Mouse (Mus musculus) forebrain, embryonic 15.5 days (tissue): ENCODE results near the gene Lrp1. TPM values are rescaled to one million over a fixed set of nuclear protein-coding genes. Genes with fewer than 3 reads are reported as not detected.

ENCODE experiments used
- ATAC-seq: fragments of 200-750 bp; cut with Nextera tagmentation; replicated peaks from 2 replicates; pipeline ENCODE4 v1.8.0; 2017; ENCODE audit warnings: mild to moderate bottlenecking, moderate TSS enrichment, moderate library complexity
- H3K27ac ChIP-seq: fragments of 300-500 bp; sonication (generic); replicated peaks from 2 replicates; pipeline ENCODE4 v1.5.1; 2015; ENCODE audit warnings: mild to moderate bottlenecking, inconsistent platforms
- H3K27me3 ChIP-seq: fragments of 300-500 bp; sonication (generic); 2 replicates; pipeline ENCODE4 v1.6.1; 2015; ENCODE audit warnings: inconsistent platforms
- H3K36me3 ChIP-seq: fragments of 300-500 bp; sonication (generic); 2 replicates; pipeline ENCODE4 v1.6.1; 2015; ENCODE audit warnings: mild to moderate bottlenecking, inconsistent platforms
- H3K4me1 ChIP-seq: fragments of 300-500 bp; sonication (generic); 2 replicates; pipeline ENCODE4 v1.6.1; 2015; ENCODE audit warnings: inconsistent platforms
- H3K4me2 ChIP-seq: fragments of 300-500 bp; sonication (generic); replicated peaks from 2 replicates; pipeline ENCODE4 v1.6.1; 2015; ENCODE audit warnings: mild to moderate bottlenecking, inconsistent platforms
- H3K4me3 ChIP-seq: fragments of 300-500 bp; sonication (generic); 2 replicates; pipeline ENCODE4 v1.5.1; 2015; ENCODE audit warnings: mild to moderate bottlenecking, inconsistent platforms
- H3K9ac ChIP-seq: fragments of 300-500 bp; sonication (generic); replicated peaks from 2 replicates; pipeline ENCODE4 v1.6.1; 2015; ENCODE audit warnings: mild to moderate bottlenecking, inconsistent platforms
- H3K9me3 ChIP-seq: fragments of 300-500 bp; sonication (generic); 2 replicates; pipeline ENCODE4 v1.6.1; 2016; ENCODE audit warnings: inconsistent platforms
- WGBS: fragments of 180-500 bp; shearing (Covaris S2); methylation state at CpG from one replicate; pipeline ENCODE4 v1.1.7; 2015; ENCODE audit warnings: mixed read lengths; 5-methylcytosine and 5-hydroxymethylcytosine counted together
- polyA plus RNA-seq: library from polyadenylated mRNA; unstranded; fragments of >200 nt; fragmentation: Nextera tagmentation; extraction: Ambion mirVana; gene quantifications from 2 replicates; pipeline ENCODE4 v1.2.1, GENCODE M21; 2015

Gene Lrp1
- polyA plus RNA-seq, 1 experiment from 2014 or later = 93.1 TPM

DNA sequence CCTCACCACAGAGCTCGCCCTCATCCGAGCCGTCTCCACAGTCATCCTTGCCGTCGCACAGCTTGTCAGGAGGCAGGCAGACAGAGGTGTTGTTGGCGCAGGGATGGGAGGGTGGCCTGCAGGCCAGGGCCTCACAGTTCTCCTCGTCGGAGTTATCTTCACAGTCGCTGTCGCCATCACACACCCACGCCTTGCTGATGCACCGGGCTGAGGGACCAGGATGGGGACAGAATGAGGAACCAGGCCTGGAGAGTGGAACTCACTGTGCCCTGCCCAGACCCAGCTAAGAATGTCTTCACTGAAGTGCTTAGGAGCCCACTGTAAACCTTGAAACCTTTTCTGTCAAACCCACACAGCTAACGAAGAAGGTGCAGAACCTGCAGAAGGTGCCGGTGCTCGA lies 43.0 kb downstream of the Lrp1 start:
- ATAC-seq = no peak
- H3K27ac ChIP-seq = no peak overlapping the region
- no peaks in the 10 kb centered on the region for H3K9me3 ChIP-seq
- no peak overlapping the region for H3K4me3 ChIP-seq
- no peak overlapping the region for H3K4me2 ChIP-seq
- H3K36me3 ChIP-seq = peaks cover 96% of the 10 kb centered on the region
- H3K9ac ChIP-seq = no peak overlapping the region
- 93% methylated on average over 15 of the region's 15 CpGs for WGBS
- H3K4me1 ChIP-seq = no peaks in the 10 kb centered on the region
- H3K27me3 ChIP-seq = no peaks in the 10 kb centered on the region

DNA sequence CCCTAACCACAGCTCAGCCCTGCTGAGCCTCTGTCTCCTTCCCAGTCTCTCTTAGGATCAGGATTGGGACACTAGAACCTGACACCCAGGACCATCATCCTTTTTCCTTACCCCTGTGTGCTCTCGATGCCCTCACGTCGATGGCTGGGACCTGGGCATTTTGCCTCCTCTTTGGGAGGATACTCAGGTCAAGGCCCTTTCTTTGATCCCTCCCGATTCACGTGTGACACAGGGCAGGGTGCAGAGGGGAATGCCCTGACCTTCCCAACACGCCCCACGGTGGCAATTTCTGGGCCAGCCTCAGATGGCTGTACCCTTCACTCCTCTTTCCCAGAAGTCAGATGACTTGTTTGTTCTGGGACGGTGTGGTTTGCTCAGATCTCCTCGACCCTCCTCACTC lies 43.8 kb downstream of the Lrp1 start:
- Histone ChIP-seq H3K4me1 (no peaks in the 10 kb centered on the region), H3K4me3 (no peak overlapping the region), H3K4me2 (no peak overlapping the region), H3K9ac (no peak overlapping the region), H3K27me3 (no peaks in the 10 kb centered on the region), H3K9me3 (no peaks in the 10 kb centered on the region), H3K36me3 (peaks cover 98% of the 10 kb centered on the region), H3K27ac (no peak overlapping the region)
- 88% methylated on average over 9 of the region's 9 CpGs for WGBS
- ATAC-seq = no peak

DNA sequence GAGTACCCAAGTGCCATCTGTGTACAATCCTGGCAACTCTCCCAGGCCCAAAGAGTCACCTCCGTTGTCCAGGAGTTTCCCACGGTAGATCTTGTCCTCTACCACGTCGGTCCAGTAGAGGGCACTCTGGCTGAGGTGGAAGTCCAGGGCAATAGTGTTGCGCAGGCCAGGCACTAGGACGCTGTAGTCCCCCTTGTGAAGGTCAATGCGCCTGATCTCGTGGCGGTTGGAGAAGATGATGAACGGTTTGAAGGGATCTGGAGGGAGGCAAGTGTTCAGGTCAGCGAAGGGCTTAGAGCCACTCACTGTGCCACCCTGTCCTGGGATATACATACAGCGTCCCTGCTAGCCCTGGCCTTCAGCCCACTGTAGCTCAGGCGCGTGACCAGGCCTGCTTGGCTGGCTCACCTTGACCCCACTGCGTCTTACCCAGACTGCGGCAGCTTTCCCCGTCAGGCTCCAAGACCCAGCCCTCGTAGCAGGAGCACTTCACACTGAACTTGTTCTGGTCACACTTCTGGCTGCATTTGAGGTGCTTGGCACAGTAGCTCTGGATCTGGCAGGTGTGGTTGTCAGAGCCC lies 44.5 kb downstream of the Lrp1 start:
- ATAC-seq = no peak
- 69% methylated on average over 18 of the region's 18 CpGs for WGBS
- H3K36me3 ChIP-seq = peaks cover 97% of the 10 kb centered on the region

DNA sequence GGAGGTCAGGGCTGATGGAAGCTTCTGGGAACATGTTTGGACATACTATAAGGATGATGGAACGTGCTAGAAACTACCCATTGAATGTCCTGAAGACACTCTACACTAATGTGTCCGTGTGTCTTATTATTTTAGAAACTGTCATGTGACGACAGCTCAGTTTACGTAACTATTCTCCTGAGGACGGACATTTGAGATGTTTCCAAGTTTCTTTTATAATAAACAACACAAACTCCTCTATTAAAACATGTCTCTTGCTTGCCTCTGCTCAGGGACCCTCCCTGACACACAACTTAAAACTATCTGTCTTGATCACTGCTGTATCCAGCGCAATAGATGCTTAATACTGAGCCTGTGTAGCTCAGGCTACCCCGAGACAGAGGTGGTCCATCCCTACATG lies 45.2 kb downstream of the Lrp1 start:
- Histone ChIP-seq H3K4me3 (no peak overlapping the region), H3K27me3 (no peaks in the 10 kb centered on the region), H3K36me3 (peaks cover 97% of the 10 kb centered on the region), H3K9ac (no peak overlapping the region), H3K9me3 (no peaks in the 10 kb centered on the region), H3K4me1 (no peaks in the 10 kb centered on the region), H3K27ac (no peak overlapping the region), H3K4me2 (no peak overlapping the region)
- WGBS = 94% methylated on average over 7 of the region's 7 CpGs
- no peak for ATAC-seq

More for the DNA sequence above, 44.5 kb downstream of the Lrp1 start:
- H3K27ac ChIP-seq = no peak overlapping the region
- H3K4me2 ChIP-seq = no peak overlapping the region
- H3K4me1 ChIP-seq = no peaks in the 10 kb centered on the region
- H3K4me3 ChIP-seq = no peak overlapping the region
- H3K9me3 ChIP-seq = no peaks in the 10 kb centered on the region
- H3K27me3 ChIP-seq = no peaks in the 10 kb centered on the region
- H3K9ac ChIP-seq = no peak overlapping the region

DNA sequence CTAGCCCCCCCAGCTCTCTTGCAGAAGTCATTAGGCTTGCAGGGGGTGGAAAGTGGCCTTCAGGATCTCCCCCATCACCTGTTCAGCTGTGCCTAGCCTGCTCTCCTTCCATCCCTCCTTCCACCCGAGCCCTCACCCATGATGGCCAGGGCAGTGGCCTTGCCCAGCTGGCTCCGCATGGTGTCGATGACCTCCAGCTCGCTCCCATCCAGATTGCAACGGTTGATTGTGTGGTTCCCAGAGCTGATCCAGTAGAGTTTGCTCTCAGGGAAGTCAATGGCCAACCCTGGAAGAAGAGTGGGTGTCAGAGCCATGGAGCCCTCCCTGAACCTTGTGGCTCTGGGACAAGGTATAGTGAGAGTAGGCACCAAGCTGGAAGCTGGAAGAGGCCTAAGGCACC lies 48.7 kb downstream of the Lrp1 start:
- Histone ChIP-seq H3K27me3 (no peaks in the 10 kb centered on the region), H3K4me2 (no peak overlapping the region), H3K36me3 (peaks cover 86% of the 10 kb centered on the region), H3K4me3 (no peak overlapping the region), H3K27ac (no peak overlapping the region), H3K9me3 (no peaks in the 10 kb centered on the region), H3K9ac (no peak overlapping the region), H3K4me1 (no peaks in the 10 kb centered on the region)
- 95% methylated on average over 5 of the region's 5 CpGs for WGBS
- no peak for ATAC-seq

DNA sequence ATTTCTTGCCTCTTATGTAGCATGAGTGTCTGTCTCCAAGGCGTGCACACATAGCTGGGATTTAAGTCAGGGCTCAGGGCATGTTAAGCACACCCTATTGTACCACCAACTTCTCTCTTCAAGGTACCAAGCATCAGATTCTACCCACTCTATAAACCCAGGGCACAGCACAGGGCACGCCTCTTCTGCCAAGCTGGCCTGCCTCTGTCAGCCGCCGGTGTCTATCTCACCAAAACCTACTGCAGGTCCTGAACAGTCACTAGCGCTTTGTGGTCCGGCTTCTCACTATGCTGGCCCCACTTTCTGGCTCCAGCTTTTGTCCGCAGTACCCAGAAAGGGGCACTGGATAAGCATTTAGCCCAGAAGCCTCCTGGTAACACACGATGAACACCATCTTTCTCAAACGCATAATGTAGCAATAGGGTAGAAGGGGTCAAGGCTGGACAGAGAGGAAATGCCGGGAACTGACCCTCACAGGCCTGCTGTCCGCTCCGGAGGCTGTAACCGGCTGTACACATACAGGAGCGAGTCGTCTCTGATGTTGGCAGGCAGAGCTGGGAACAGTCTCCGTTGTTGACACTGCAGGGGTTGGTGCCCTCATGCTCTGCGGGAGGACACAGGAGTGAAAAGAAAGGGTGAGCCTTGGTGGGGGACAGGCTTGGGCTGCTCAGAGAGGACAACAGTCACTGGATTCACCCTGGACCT lies 49.9 kb downstream of the Lrp1 start:
- no peak overlapping the region for H3K9ac ChIP-seq
- no peaks in the 10 kb centered on the region for H3K9me3 ChIP-seq
- peaks cover 86% of the 10 kb centered on the region for H3K36me3 ChIP-seq
- H3K4me2 ChIP-seq = no peak overlapping the region
- no peaks in the 10 kb centered on the region for H3K27me3 ChIP-seq
- H3K27ac ChIP-seq = no peak overlapping the region
- ATAC-seq = no peak
- 91% methylated on average over 17 of the region's 17 CpGs for WGBS
- no peaks in the 10 kb centered on the region for H3K4me1 ChIP-seq
- no peak overlapping the region for H3K4me3 ChIP-seq

DNA sequence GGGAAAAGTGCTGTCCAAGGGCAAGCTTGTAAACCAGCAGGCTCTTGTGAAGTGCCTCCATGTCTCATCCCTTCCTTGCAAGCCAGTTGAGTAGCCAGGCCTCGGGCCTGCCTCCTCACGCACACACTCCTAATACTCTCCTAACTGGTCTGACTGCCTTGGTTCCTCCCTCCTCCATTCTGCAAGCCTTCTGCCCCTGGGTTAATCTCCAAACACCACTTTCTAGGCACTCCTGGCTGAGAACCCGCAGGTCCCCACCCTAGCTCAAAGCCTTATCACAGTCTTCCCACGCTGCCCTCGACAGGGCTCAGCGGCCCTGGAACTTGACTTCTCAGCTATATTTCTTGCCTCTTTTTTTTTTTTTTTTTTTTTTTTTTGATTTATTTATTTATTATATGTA lies 50.6 kb downstream of the Lrp1 start:
- H3K27ac ChIP-seq = no peak overlapping the region
- H3K4me1 ChIP-seq = no peaks in the 10 kb centered on the region
- H3K4me2 ChIP-seq = no peak overlapping the region
- ATAC-seq = no peak
- no peaks in the 10 kb centered on the region for H3K9me3 ChIP-seq
- H3K4me3 ChIP-seq = no peak overlapping the region
- H3K27me3 ChIP-seq = no peaks in the 10 kb centered on the region
- WGBS = 91% methylated on average over 6 of the region's 6 CpGs
- no peak overlapping the region for H3K9ac ChIP-seq
- H3K36me3 ChIP-seq = peaks cover 83% of the 10 kb centered on the region

DNA sequence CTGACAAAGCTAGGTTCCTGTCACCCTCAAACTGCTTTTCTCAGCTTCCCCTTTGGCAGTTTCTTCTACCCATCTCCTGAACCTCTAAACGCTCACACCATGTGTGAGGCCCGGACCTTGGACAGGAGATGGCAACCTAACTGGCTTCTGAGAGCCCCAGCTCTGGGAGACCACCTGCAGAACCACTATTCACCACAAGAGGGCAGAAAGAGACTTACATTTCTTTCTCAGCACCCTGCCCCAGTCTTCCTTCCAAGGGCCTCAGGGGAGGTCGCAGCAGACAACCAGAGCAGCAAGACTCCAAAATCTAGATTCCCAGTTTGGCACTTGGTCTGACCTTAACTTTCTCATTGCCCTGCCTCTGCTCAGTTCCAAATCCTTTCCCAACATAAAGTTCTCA lies 51.5 kb downstream of the Lrp1 start:
- 40% methylated on average over 3 of the region's 3 CpGs for WGBS
- no peak overlapping the region for H3K4me2 ChIP-seq
- no peak overlapping the region for H3K9ac ChIP-seq
- H3K4me3 ChIP-seq = no peak overlapping the region
- H3K9me3 ChIP-seq = no peaks in the 10 kb centered on the region
- H3K27ac ChIP-seq = no peak overlapping the region
- no peak; the same call in 1 of the 2 replicates for ATAC-seq
- H3K27me3 ChIP-seq = no peaks in the 10 kb centered on the region
- H3K36me3 ChIP-seq = peaks cover 78% of the 10 kb centered on the region
- H3K4me1 ChIP-seq = no peaks in the 10 kb centered on the region

DNA sequence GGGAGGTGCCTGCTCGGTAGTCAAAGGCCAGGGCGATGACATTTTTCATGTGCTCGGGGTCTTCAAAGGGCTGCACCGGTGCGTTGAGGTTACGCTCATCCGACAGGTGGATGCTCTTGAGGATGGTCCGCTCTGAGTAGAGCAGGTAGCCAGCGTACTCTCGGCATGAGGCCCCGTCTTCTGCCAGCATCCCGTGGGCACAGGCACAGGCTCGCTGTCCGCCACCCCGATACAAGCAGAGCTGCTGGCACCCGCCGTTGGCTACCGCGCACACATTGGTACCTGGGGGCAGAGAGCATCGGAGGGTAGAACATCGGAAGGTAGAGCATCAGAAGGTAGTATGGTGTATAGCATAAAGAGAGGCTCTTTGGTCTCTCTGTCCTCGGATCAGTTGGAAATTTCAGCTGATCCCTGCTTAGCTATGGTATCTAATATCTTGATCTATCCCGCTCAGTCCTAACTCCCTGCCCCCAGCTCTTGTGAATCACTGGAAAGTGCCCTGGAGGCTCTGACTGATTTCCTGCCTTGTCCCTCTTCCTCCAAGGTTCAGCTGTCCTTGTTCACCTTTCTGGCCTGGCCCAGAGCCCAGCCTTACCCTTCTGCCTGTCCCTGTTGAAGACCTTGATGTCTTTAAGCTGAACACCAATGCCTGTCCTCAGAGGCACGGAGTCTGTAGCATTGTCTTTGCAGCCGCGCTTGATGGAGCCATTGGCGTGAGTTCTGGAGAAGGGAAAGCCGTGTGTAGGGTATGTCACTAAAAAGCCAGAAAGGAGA lies 54.2 kb downstream of the Lrp1 start:
- H3K9ac ChIP-seq = no peak overlapping the region
- no peaks in the 10 kb centered on the region for H3K9me3 ChIP-seq
- WGBS = 94% methylated on average over 28 of the region's 28 CpGs
- H3K4me2 ChIP-seq = no peak overlapping the region
- no peak overlapping the region for H3K27ac ChIP-seq
- peaks cover 78% of the 10 kb centered on the region for H3K36me3 ChIP-seq
- H3K27me3 ChIP-seq = no peaks in the 10 kb centered on the region
- H3K4me3 ChIP-seq = no peak overlapping the region
- no peak for ATAC-seq
- no peaks in the 10 kb centered on the region for H3K4me1 ChIP-seq

DNA sequence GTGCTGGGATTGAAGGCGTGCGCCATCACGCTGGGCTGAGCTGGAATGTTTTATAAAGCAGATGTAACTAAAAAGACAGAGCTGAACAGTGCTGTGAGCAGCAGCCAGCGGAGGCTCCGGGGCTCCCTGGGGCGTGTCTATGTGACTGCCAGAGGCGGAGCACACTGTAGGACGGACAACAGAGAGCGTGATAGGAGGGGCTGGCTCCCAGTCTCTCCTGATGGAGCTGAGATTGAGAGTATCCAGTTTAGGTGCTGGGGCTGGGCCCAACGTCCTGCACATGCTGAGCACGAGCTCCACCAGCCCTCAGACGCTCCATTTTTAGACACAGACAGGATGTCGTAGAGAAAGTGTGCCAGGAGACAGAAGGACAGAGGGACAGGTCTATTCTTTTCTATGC lies 56.6 kb downstream of the Lrp1 start:
- Histone ChIP-seq H3K36me3 (peaks cover 88% of the 10 kb centered on the region), H3K27ac (no peak overlapping the region), H3K9ac (no peak overlapping the region), H3K4me3 (no peak overlapping the region), H3K9me3 (no peaks in the 10 kb centered on the region), H3K27me3 (no peaks in the 10 kb centered on the region), H3K4me2 (no peak overlapping the region), H3K4me1 (no peaks in the 10 kb centered on the region)
- no peak for ATAC-seq
- 66% methylated on average over 13 of the region's 13 CpGs for WGBS

DNA sequence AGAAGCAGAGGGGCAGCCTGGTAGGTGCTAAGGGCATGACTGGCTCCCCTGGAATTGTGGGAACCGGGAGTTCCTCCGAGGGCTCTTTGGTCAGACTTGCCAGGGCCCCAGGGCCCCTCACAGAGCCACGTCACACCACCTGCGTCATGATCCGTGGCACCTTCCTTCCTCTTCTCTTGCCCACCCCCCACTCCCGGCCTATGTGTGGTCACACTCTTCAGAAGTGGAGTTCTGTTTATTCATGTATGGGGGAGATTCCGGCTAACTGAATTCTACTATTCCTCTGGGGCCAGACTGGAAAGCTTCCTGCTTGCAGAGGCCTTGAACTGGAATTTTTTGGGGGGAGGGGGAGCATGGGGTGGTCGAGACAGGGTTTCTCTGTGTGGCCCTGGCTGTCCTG lies 57.1 kb downstream of the Lrp1 start:
- Histone ChIP-seq H3K4me2 (no peak overlapping the region), H3K4me1 (no peaks in the 10 kb centered on the region), H3K4me3 (no peak overlapping the region), H3K27ac (no peak overlapping the region), H3K9ac (no peak overlapping the region), H3K9me3 (no peaks in the 10 kb centered on the region), H3K36me3 (peaks cover 88% of the 10 kb centered on the region), H3K27me3 (no peaks in the 10 kb centered on the region)
- ATAC-seq = no peak
- 91% methylated on average over 8 of the region's 8 CpGs for WGBS

DNA sequence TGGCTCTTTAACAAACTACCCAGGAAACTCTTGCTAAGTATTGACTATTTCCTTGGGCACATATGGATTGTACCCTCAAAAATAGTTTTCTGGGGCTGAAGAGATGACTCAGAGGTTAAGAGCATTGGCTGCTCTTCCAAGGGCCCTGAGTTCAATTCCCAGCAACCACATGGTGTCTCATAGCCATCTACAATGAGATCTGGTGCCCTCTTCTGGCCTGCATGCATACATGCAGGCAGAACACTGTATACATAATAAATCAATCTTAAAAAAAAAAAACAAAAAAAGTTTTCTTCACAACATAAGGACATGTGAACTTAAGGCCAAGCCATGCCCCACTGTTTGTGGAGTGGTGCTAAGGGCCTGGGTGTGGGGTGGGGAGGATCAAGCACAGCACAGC lies 59.8 kb downstream of the Lrp1 start:
- ATAC-seq = no peak

More for the DNA sequence above, 59.8 kb downstream of the Lrp1 start:
- peaks cover 92% of the 10 kb centered on the region for H3K36me3 ChIP-seq
- H3K27me3 ChIP-seq = no peaks in the 10 kb centered on the region
- H3K4me1 ChIP-seq = no peaks in the 10 kb centered on the region
- no peak overlapping the region for H3K4me3 ChIP-seq
- H3K9me3 ChIP-seq = no peaks in the 10 kb centered on the region
- no peak overlapping the region for H3K9ac ChIP-seq
- H3K27ac ChIP-seq = no peak overlapping the region
- no peak overlapping the region for H3K4me2 ChIP-seq
